Mouse (Mus musculus): Measurements from ENCODE around the gene Cldn10. TPM values are rescaled to one million over a fixed set of nuclear protein-coding genes. Genes with fewer than 3 reads are reported as not detected.
A peak's percentile ranks its signal among the peaks of the same experiment; 100 is the strongest.

Gene Cldn10
- polyA plus RNA-seq, 1 experiment from 2014 or later, result 1.5 TPM

GRCm38 (mm10) chr14:118783326-118783935, 4.3 kb upstream of the Cldn10 start:
- no peak overlapping the region for H3K9ac ChIP-seq
- ATAC-seq (ENCODE audit: extremely low read depth, insufficient number of reproducible peaks, low FRiP score, low TSS enrichment), result no peak
- H3K4me3 ChIP-seq, result no peak overlapping the region
- no peak overlapping the region for H3K4me2 ChIP-seq
- H3K36me3 ChIP-seq, result no peaks in the 10 kb centered on the region
- H3K4me1 ChIP-seq, result no peaks in the 10 kb centered on the region
- WGBS, result 64% methylated on average over 17 of the region's 17 CpGs
- no peaks in the 10 kb centered on the region for H3K9me3 ChIP-seq
- H3K27ac ChIP-seq (replicated peaks), result no peak overlapping the region
- no peaks in the 10 kb centered on the region for H3K27me3 ChIP-seq (replicated peaks)

DNA sequence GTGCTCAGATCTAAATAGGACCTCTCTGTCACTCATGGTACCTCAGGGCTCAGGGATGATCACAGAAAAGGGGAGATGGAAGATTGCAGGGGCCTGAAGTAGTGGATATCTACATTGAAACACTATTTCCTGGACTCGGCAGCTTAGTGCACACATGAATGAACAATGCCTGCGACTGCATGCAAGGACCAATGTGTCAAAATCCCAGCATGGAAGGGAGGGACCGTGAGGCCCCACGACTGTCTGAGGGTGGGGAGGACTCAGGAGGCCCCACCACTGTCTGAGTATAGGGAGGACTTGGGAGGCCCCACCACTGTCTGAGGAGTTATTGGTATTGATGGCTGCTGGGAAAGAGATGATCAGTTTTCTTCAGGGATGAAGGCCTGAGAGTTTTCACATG, 2.5 kb downstream of the Cldn10 start:
- H3K36me3 ChIP-seq, result no peaks in the 10 kb centered on the region
- no peak overlapping the region for H3K4me2 ChIP-seq
- no peak overlapping the region for H3K27ac ChIP-seq (replicated peaks)
- H3K9ac ChIP-seq, result no peak overlapping the region
- no peak for ATAC-seq (ENCODE audit: extremely low read depth, insufficient number of reproducible peaks, low FRiP score, low TSS enrichment)
- 0 out of 2 replicates have a peak, but pooled peaks cover 2% of the 10 kb centered on the region for H3K27me3 ChIP-seq (replicated peaks)
- H3K4me3 ChIP-seq, result no peak overlapping the region
- WGBS, result 64% methylated on average over 4 of the region's 4 CpGs
- no peaks in the 10 kb centered on the region for H3K9me3 ChIP-seq
- H3K4me1 ChIP-seq, result no peaks in the 10 kb centered on the region

GRCm38 (mm10) chr14:118792957-118793356, 5.2 kb downstream of the Cldn10 start:
- H3K4me3 ChIP-seq, result no peak overlapping the region
- no peak overlapping the region for H3K27ac ChIP-seq (replicated peaks)
- WGBS, result 91% methylated on average over 7 of the region's 7 CpGs
- no peaks in the 10 kb centered on the region for H3K36me3 ChIP-seq
- H3K4me2 ChIP-seq, result no peak overlapping the region
- peaks cover 10% of the 10 kb centered on the region for H3K4me1 ChIP-seq
- no peaks in the 10 kb centered on the region for H3K9me3 ChIP-seq
- H3K9ac ChIP-seq, result no peak overlapping the region
- ATAC-seq (ENCODE audit: extremely low read depth, insufficient number of reproducible peaks, low FRiP score, low TSS enrichment), result no peak
- 0 out of 2 replicates have a peak, but pooled peaks cover 2% of the 10 kb centered on the region for H3K27me3 ChIP-seq (replicated peaks)

DNA sequence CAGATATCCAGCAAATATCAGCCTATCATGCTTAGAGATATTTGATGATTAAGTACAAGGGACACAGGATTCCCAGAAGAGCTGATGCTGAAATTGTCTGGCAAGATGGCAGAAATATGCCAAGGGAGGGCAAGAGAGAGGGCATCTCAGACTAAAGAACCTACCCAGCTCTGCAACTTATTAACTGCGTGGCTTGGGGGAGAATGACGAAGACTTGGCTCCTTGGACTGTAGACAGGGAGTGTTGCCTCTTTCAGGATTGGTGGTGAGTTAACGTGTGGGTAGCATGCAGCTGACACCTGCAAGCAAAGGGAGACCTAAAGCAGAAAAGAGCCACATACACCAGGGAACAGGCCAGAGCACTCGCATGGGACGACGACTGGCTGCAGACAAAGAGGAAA, 5.7 kb downstream of the Cldn10 start:
- peaks cover 10% of the 10 kb centered on the region for H3K4me1 ChIP-seq

GRCm38 (mm10) chr14:118794196-118794595, 6.5 kb downstream of the Cldn10 start:
- Histone ChIP-seq H3K36me3 (no peaks in the 10 kb centered on the region), H3K27ac (replicated peaks) (no peak overlapping the region), H3K9ac (no peak overlapping the region), H3K27me3 (replicated peaks) (0 out of 2 replicates have a peak, but pooled peaks cover 2% of the 10 kb centered on the region), H3K4me1 (peaks cover 10% of the 10 kb centered on the region), H3K4me3 (no peak overlapping the region), H3K4me2 (no peak overlapping the region), H3K9me3 (no peaks in the 10 kb centered on the region)
- 41% methylated on average over 1 of the region's 1 CpGs for WGBS
- peak; percentile 44; the same call in 1 of the 2 replicates for ATAC-seq (ENCODE audit: extremely low read depth, insufficient number of reproducible peaks, low FRiP score, low TSS enrichment)

More for the DNA sequence above, 5.7 kb downstream of the Cldn10 start:
- Histone ChIP-seq H3K9me3 (no peaks in the 10 kb centered on the region), H3K4me3 (no peak overlapping the region), H3K27ac (replicated peaks) (no peak overlapping the region), H3K36me3 (no peaks in the 10 kb centered on the region), H3K27me3 (replicated peaks) (0 out of 2 replicates have a peak, but pooled peaks cover 2% of the 10 kb centered on the region), H3K9ac (no peak overlapping the region), H3K4me2 (no peak overlapping the region)
- 81% methylated on average over 6 of the region's 6 CpGs for whole genome bisulfite sequencing
- no peak for ATAC-seq (ENCODE audit: extremely low read depth, insufficient number of reproducible peaks, low FRiP score, low TSS enrichment)

- Histone ChIP-seq H3K36me3 (no peaks in the 10 kb centered on the region), H3K4me3 (no peak overlapping the region), H3K27ac (replicated peaks) (no peak overlapping the region), H3K4me2 (no peak overlapping the region; the same call in 1 of the 2 replicates), H3K9me3 (no peaks in the 10 kb centered on the region), H3K4me1 (peaks cover 10% of the 10 kb centered on the region), H3K27me3 (replicated peaks) (0 out of 2 replicates have a peak, but pooled peaks cover 2% of the 10 kb centered on the region), H3K9ac (no peak overlapping the region)
- no peak for ATAC-seq (ENCODE audit: extremely low read depth, insufficient number of reproducible peaks, low FRiP score, low TSS enrichment)
- WGBS, result 79% methylated on average over 2 of the region's 2 CpGs
Observed at GRCm38 (mm10) chr14:118794893-118795292, 7.2 kb downstream of the Cldn10 start.

DNA sequence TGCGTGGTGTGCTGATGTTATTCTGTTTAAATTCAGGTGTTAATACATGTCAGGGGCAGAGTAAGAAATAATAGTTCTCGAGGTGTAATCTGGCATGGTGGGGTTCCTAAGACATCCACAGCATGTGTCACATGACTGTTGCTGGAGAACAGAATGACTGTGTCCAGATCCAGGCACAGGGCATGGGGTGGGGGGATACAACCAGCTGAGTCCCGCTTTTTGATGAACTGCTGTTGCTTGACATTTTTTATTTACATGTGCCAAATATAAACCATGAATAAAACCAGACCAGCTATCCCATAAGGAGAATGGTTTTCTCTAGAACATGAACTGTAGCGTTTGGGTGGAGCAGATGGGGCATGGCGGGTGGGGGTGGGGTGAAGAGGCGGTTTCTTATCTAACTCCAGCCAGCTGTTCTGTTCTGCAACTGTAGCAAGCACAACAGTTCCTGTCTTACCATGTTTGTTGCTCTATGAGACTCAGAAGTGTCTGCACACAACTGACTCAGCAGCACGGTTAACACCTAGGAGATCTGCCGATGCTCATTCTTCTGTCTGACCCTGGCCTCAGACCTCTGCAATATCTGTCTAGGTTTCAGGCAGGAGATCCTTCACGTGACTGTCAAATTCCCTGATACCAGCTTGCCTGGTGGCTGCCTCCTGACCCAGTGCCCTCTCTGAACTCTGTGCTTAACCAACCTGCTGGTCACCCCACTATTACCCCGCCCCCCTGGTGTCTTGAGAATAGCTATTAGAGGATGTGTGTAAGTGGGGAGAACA, 8.4 kb downstream of the Cldn10 start:
- ATAC-seq (ENCODE audit: extremely low read depth, insufficient number of reproducible peaks, low FRiP score, low TSS enrichment), result peak; percentile 81
- no peak overlapping the region; the same call in 1 of the 2 replicates for H3K9ac ChIP-seq
- H3K27ac ChIP-seq (replicated peaks), result peak overlapping the region; percentile 78
- WGBS, result 28% methylated on average over 10 of the region's 10 CpGs
- no peaks in the 10 kb centered on the region for H3K9me3 ChIP-seq
- H3K4me2 ChIP-seq, result peak overlapping the region; percentile 50
- H3K4me3 ChIP-seq, result no peak overlapping the region; the same call in 1 of the 2 replicates
- H3K27me3 ChIP-seq (replicated peaks), result peaks cover 6% of the 10 kb centered on the region; the same call in 1 of the 2 replicates
- H3K36me3 ChIP-seq, result no peaks in the 10 kb centered on the region
- peaks cover 15% of the 10 kb centered on the region for H3K4me1 ChIP-seq

GRCm38 (mm10) chr14:118796694-118797058, 9.0 kb downstream of the Cldn10 start:
- peaks cover 7% of the 10 kb centered on the region; the same call in 1 of the 2 replicates for H3K27me3 ChIP-seq (replicated peaks)
- H3K4me3 ChIP-seq, result no peak overlapping the region; the same call in 1 of the 2 replicates
- H3K27ac ChIP-seq (replicated peaks), result peak overlapping the region; percentile 78
- H3K9ac ChIP-seq, result peak overlapping the region; percentile 10; the same call in 1 of the 2 replicates
- no peak for ATAC-seq (ENCODE audit: extremely low read depth, insufficient number of reproducible peaks, low FRiP score, low TSS enrichment)
- H3K4me1 ChIP-seq, result peaks cover 15% of the 10 kb centered on the region
- peak overlapping the region; percentile 50 for H3K4me2 ChIP-seq
- H3K36me3 ChIP-seq, result no peaks in the 10 kb centered on the region
- no peaks in the 10 kb centered on the region for H3K9me3 ChIP-seq
- 50% methylated on average over 5 of the region's 5 CpGs for WGBS

- H3K4me3 ChIP-seq, result no peak overlapping the region
- 40% methylated on average over 9 of the region's 9 CpGs for WGBS
- H3K9ac ChIP-seq, result no peak overlapping the region
- H3K27me3 ChIP-seq (replicated peaks), result peaks cover 7% of the 10 kb centered on the region; the same call in 1 of the 2 replicates
- peak overlapping the region; percentile 78 for H3K27ac ChIP-seq (replicated peaks)
- ATAC-seq (ENCODE audit: extremely low read depth, insufficient number of reproducible peaks, low FRiP score, low TSS enrichment), result no peak
- H3K9me3 ChIP-seq, result no peaks in the 10 kb centered on the region
- peak overlapping the region; percentile 50; the same call in 1 of the 2 replicates for H3K4me2 ChIP-seq
- H3K36me3 ChIP-seq, result no peaks in the 10 kb centered on the region
- H3K4me1 ChIP-seq, result peaks cover 15% of the 10 kb centered on the region
Observed at GRCm38 (mm10) chr14:118797270-118797669, 9.6 kb downstream of the Cldn10 start.

- no peak for ATAC-seq (ENCODE audit: extremely low read depth, insufficient number of reproducible peaks, low FRiP score, low TSS enrichment)
- Histone ChIP-seq H3K9me3 (no peaks in the 10 kb centered on the region), H3K27ac (replicated peaks) (no peak overlapping the region), H3K4me1 (peaks cover 15% of the 10 kb centered on the region), H3K27me3 (replicated peaks) (peaks cover 7% of the 10 kb centered on the region; the same call in 1 of the 2 replicates), H3K4me2 (no peak overlapping the region), H3K4me3 (no peak overlapping the region), H3K36me3 (no peaks in the 10 kb centered on the region), H3K9ac (no peak overlapping the region)
- 27% methylated on average over 9 of the region's 9 CpGs for WGBS
Observed at GRCm38 (mm10) chr14:118799918-118800317, 12.2 kb downstream of the Cldn10 start.

DNA sequence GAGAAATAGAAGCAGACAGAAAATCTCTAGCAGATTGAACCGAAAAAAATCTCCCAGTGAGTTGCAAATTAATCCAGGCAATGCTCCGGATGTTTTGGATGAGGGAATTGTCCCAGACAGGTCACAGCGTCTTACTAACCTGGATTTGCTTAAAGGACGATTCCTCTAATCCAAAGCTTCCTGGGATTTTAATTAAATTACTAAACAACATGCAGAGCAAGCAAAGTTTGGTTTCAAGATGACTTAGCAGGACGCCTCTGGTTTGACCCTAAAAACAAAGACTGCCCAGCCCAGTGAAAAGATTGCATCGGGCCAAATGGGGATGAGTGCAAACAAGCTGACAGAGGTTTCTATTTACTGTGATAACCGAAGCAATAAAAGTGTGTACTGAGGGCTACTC, 16.2 kb downstream of the Cldn10 start:
- H3K27ac ChIP-seq (replicated peaks), result no peak overlapping the region
- H3K4me2 ChIP-seq, result no peak overlapping the region
- no peaks in the 10 kb centered on the region for H3K9me3 ChIP-seq
- ATAC-seq (ENCODE audit: extremely low read depth, insufficient number of reproducible peaks, low FRiP score, low TSS enrichment), result no peak
- no peak overlapping the region for H3K9ac ChIP-seq
- no peaks in the 10 kb centered on the region for H3K36me3 ChIP-seq
- 46% methylated on average over 7 of the region's 7 CpGs for WGBS
- no peak overlapping the region for H3K4me3 ChIP-seq
- H3K4me1 ChIP-seq, result peaks cover 10% of the 10 kb centered on the region
- H3K27me3 ChIP-seq (replicated peaks), result peaks cover 7% of the 10 kb centered on the region; the same call in 1 of the 2 replicates
